Mouse (Mus musculus): ENCODE measurements around the gene Nrp2.

The Nrp2 gene

DNA sequence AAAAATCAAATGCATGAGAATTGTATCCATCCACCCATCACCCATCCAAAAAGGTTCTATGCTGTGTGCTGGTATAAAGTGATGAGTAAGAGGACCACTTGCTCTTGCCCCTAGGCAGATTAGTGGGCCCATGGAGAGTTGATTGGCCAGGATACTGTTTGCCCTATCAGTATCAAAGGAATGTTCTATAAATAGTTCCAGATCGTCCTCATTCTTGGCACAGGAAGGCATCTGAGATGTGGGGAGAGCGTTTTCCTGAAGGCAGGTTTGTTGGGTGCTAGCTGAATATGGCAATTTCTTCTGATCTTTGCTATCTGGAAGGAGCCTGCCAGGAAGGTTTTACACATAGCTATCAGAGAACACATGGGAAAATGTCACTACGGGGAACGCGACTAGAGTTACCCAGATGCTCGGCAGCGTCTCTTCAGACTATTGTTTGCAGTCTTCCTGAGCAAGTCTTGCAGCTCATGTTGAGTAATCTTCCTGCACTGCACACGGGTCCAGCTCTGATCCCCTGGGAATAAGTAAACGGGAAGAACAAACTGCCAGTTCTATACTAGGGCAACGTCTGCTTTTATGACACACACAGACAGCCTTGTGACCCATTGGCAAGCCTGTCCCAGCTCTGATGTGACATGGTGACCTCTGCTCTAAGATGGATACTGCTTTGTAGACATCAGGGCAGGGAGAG lies 44.5 kb downstream of the Nrp2 start:
- DNase-seq (ENCODE audit: extremely low read depth, insufficient read length, low spot score) = no peak

- DNase-seq (ENCODE audit: extremely low read depth, insufficient read length, low spot score) = no peak
Measured at GRCm38 (mm10) chr1:62748361-62748760, 45.3 kb downstream of the Nrp2 start.

- no peak for DNase-seq (ENCODE audit: extremely low read depth, insufficient read length, low spot score)
Measured at GRCm38 (mm10) chr1:62749716-62750115, 46.6 kb downstream of the Nrp2 start.

GRCm38 (mm10) chr1:62750408-62751008 lies 47.4 kb downstream of the Nrp2 start:
- DNase-seq (ENCODE audit: extremely low read depth, insufficient read length, low spot score) = no peak

- peak; percentile 60 for DNase-seq (ENCODE audit: extremely low read depth, insufficient read length, low spot score)
Measured at GRCm38 (mm10) chr1:62751011-62752006, 48.2 kb downstream of the Nrp2 start.

GRCm38 (mm10) chr1:62752055-62752454 lies 49.0 kb downstream of the Nrp2 start:
- DNase-seq (ENCODE audit: extremely low read depth, insufficient read length, low spot score) = no peak

- no peak for DNase-seq (ENCODE audit: extremely low read depth, insufficient read length, low spot score)
Measured at GRCm38 (mm10) chr1:62752661-62753333, 49.7 kb downstream of the Nrp2 start.

DNA sequence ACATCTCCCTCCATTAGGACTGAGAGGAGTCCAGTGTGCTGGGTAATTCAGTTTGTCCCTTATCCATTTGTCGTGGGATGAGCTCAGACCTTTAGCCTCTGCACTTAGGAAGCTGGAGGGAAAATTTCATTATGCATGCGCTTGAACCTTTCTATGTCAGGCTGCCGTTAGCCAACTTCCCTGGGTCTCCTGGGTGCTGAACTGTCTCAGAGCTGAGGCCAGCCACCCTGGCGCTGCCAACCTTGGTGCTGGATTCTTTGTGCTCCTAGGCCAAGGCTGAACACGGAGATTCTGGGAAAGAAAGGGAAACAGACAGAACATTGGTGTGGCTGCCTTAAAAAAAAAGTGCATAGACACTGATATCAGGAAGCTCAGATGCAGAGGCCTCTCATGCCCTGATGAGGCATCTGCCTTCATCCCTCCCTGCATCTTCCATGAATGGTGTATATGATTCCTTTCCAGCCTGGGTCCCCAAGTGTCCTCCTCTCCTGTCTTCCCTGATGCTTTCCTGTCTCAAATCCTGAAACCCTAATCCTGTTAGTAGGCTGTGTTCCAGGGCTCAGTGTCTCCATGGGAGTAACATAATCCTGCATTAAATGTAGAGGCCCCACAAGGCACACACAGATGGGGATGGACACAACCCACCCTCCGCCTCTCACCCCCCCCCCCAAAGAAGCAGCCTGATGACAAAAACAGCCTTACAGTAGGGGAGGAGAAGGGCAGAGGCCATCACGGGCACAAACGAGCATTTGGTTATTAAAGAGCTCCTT lies 51.2 kb downstream of the Nrp2 start:
- DNase-seq (ENCODE audit: extremely low read depth, insufficient read length, low spot score) = no peak

DNA sequence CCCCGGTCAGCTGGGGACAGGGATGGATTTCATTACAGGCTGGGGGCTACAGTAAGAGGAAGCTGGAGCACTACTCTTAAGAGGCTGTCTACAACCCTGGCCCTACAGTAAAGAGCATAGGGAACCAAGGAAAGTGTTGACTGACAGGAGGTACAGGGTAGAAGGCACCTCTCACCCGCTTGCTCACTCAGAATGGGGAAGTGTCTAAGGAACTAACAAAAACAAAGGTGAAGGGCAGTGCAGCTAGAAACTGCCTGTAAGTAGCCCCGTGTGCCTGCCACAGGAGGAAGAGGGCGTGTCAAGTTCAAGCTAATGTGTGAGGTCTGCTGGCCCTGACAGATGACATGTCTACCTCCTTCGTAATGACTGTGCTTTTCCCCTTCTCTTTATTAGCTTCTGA lies 57.0 kb downstream of the Nrp2 start:
- no peak for DNase-seq (ENCODE audit: extremely low read depth, insufficient read length, low spot score)

DNA sequence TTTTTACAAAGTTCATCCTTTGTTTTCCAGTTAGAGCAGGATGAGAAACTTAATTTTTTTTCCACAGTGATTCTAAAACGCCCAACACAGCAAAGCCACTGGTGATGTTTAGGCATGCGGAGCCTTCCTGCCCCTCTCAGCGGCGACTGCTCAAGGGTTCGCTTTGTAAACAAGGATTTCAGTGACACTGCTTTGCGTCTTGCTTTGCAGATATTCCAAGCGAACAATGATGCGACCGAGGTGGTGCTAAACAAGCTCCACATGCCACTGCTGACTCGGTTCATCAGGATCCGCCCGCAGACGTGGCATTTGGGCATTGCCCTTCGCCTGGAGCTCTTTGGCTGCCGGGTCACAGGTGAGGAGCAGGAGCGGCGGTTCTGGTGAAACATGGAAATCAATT lies 57.5 kb downstream of the Nrp2 start:
- DNase-seq (ENCODE audit: extremely low read depth, insufficient read length, low spot score) = no peak

- DNase-seq (ENCODE audit: extremely low read depth, insufficient read length, low spot score) = peak; percentile 30
Measured at GRCm38 (mm10) chr1:62763779-62764178, 60.7 kb downstream of the Nrp2 start.

GRCm38 (mm10) chr1:62765171-62765570 lies 62.1 kb downstream of the Nrp2 start:
- no peak for DNase-seq (ENCODE audit: extremely low read depth, insufficient read length, low spot score)

- DNase-seq (ENCODE audit: extremely low read depth, insufficient read length, low spot score) = no peak
Measured at GRCm38 (mm10) chr1:62766766-62767165, 63.7 kb downstream of the Nrp2 start.

DNA sequence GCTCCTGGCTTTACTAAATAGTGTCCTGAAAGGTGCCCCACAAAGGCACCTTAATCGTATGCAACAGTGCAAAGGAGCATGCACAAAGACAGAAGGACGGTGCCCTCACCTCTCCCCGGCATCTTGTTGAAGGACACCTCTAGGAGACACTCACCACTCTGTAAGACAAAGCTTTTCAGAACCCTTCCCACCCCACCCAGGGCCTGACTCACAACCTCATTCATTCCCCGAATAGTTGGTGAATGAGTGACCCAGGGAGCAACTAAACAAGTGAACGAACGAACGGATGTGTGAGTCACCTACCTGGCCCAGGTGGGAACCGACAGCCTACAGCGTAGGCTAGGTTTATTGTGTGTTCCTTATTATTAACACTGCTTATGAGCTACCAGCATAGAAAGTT lies 64.5 kb downstream of the Nrp2 start:
- DNase-seq (ENCODE audit: extremely low read depth, insufficient read length, low spot score) = no peak

GRCm38 (mm10) chr1:62770576-62770975 lies 67.5 kb downstream of the Nrp2 start:
- no peak for DNase-seq (ENCODE audit: extremely low read depth, insufficient read length, low spot score)

GRCm38 (mm10) chr1:62772391-62772790 lies 69.3 kb downstream of the Nrp2 start:
- DNase-seq (ENCODE audit: extremely low read depth, insufficient read length, low spot score) = no peak

DNA sequence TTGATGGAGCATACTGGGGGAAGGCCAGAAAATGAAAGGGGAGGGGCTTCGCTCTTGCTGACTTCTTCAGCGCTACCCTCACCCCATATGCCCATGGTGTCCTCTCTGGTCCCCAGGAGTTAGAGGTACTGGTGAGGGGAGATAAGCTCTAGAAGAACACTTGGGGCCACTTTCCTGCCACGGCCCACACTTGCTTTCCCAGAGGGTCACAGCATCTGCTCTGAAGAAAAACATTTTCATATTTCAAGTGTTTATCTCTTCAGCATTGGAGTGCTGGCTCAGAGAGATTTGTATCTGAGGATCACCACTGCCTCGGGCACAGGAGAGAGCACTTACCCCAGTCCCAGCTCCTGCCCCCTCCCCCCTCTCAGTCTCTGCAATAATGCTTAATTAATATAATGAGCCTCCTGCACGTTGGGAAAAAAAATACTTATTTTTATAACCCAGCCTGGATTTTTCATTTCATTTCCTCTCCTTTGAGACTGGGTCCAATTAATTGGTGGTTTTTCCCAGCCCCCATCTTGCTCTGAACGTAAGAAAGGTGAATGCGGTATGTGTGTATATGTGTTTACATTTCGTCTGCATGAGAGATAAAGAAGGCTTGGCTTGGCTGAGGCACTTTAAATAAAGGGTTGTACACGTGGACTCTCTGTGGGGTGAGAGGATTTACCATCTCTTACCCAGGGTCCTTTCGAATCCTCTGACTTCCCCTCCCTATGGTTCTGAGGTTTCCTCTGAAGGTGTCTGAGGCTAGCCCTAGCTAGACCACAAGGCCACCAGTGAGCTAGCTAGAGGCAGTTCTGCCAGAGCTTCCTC lies 70.2 kb downstream of the Nrp2 start:
- DNase-seq (ENCODE audit: extremely low read depth, insufficient read length, low spot score) = no peak

GRCm38 (mm10) chr1:62773921-62774191 lies 70.8 kb downstream of the Nrp2 start:
- DNase-seq (ENCODE audit: extremely low read depth, insufficient read length, low spot score) = no peak

Data from 3134 (cell line).